Mouse (Mus musculus) erythroblast, adult 5-6 weeks (primary cell): Measurements from ENCODE around the gene Egr2. TPM values are rescaled to one million over a fixed set of nuclear protein-coding genes. Genes with fewer than 3 reads are reported as not detected.

Source experiments
- ATAC-seq: replicated peaks from 2 replicates; pipeline ENCODE4 v1.8.0; 2016; ENCODE audit warnings: moderate number of reproducible peaks, mild to moderate bottlenecking, moderate TSS enrichment, inconsistent platforms; ENCODE audit not compliant: poor library complexity, low FRiP score, severe bottlenecking
- total RNA-seq, 2 experiments: library from RNA; stranded (forward) in 1 of 2; stranded (reverse) in 1 of 2; fragments of 150-400 nt in 1 of 2; fragments of 200-764, 138-1000 nt in 1 of 2; gene quantifications; 2 replicates each; pipeline versions ENCODE4 v1.2.3 to v1.2.4; 2015 to 2017; ENCODE audit warnings: low replicate concordance in 2 of 2

Gene Egr2
- total RNA-seq, 2 experiments from 2014 or later, result 2.1 TPM; not detected in 1

DNA sequence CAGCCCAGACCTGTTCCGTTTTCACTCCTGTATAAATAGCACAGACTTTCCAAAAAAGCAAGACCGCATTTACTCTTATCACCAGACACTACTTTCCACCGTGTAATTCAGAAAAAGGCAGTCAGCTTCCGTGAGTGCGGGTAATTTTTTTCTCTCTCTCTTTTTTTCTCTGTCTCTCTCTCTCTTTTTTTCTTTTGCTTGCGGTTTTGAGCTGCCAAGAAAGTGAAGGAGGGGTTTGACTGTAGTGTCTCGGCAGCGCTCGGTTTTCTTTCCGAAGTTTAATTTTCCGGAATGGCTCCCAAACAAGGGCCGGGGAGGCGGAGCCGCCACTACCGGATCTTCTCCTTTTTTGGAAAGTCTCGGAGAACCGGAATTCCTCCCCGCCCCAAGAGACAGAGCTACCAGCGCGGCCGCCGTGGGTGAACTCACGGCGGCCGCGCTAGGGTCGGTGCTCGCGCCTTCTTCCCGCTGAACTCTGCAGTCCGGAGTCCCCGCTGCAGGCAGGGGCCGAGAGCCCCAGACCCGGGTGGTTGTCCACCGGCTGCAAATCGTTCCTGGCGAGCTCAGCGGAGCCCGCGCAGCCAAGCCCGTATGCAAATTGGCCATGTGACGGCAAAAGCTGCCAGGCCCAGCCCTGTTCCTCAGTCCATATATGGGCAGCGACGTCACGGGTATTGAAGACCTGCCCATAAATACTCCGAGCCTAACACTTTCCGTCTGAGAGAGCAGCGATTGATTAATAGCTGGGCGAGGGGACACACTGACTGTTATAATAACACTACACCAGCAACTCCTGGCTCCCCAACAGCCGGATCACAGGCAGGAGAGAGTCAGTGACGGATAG, 2.1 kb downstream of the Egr2 start:
- peak; percentile 62; the same call in 1 of the 2 replicates for ATAC-seq

GRCm38 (mm10) chr10:67538106-67538505, 2.8 kb downstream of the Egr2 start:
- ATAC-seq, result no peak

DNA sequence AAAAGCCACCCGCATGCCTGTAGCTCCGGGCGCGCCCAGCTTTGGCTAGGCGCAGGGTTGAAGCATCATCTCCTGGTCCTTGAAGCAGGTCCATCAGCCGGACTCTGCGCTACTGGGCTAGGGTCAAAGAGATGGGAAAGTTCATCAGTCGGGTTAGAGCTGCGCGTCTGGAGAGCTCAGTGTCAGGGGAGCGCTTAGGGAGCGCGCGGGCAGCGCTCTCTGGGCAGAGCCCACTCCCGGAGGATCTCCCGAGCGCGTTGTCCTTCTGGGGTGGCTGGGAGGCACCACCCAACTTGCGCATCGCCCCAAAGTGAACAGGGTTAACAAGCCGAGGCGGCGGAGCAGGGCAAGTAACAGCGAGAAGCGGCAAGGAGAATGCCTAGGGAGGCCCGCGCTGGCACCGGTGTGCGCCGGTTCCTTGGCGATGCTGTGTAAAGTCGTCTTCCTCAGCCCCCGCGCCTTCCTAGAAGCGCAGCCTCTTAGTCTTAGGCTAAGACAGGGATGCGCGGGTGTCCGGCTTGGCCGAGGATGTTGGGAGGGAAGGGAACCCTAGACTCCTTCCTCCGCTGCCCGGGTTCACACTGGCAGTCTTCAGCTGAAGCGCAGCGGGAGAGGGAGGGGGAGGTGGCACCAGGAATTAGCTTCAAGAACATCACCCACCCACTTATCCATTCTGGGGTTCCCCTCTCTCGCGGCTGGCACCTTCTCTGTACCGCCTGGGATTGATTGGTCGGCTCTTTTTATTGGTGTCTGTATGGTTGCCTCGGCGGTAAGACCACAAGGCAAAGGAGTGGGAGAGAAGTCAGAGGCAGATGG, 3.5 kb downstream of the Egr2 start:
- no peak for ATAC-seq

GRCm38 (mm10) chr10:67539401-67539730, 4.1 kb downstream of the Egr2 start:
- ATAC-seq, result no peak

GRCm38 (mm10) chr10:67540591-67540990, 5.3 kb downstream of the Egr2 start:
- no peak for ATAC-seq

DNA sequence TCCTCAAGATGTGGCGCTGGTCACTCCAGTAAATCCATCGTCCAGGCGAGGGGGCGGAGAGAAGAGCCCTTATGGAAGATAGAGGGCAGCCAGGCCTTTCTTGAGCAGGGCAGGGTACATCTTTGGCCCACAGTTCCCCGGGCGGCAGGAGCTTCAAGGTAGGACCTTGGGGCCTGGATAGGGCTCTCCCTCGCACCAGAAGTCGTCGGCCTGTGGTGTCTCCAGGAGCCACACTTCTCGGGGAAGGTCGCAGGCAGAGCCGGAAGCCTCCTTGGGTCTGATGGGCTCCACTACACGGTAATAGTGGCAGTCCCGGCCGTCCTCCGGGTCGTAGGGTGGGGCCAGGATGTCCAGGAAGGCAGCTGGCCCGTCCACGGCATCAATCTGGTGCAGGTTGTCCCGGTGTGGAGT, 12.6 kb downstream of the Egr2 start:
- ATAC-seq, result peak; percentile 37

DNA sequence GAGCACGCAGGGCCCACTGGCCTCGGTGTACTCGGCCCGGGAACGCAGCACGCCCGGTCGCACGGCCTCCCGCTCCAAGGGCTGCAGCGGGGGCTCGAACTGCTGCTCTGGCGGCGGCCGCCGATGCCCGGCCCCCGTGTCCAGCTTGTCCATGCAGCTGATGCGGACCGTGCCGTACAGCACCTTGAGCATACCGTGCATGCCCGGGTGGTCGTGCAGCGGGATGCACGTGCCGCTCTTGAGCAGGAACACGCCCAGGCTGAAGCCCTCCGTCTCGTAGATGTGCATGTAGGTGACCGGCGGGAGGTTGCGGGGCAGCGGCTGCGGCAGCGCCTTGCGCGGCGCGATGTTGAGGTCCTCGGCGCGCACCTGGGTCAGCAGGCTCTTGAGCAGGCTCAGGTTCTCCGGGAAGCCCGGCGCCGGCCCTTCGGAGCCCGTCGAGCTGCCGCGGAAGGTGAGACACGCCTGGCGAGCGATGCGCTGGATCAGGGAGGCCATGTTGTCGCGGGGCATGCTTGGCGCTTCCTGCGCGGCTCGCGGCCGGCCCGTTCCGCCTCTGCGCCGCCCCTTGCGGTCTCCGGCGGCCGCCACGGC, 13.1 kb downstream of the Egr2 start:
- ATAC-seq, result no peak

DNA sequence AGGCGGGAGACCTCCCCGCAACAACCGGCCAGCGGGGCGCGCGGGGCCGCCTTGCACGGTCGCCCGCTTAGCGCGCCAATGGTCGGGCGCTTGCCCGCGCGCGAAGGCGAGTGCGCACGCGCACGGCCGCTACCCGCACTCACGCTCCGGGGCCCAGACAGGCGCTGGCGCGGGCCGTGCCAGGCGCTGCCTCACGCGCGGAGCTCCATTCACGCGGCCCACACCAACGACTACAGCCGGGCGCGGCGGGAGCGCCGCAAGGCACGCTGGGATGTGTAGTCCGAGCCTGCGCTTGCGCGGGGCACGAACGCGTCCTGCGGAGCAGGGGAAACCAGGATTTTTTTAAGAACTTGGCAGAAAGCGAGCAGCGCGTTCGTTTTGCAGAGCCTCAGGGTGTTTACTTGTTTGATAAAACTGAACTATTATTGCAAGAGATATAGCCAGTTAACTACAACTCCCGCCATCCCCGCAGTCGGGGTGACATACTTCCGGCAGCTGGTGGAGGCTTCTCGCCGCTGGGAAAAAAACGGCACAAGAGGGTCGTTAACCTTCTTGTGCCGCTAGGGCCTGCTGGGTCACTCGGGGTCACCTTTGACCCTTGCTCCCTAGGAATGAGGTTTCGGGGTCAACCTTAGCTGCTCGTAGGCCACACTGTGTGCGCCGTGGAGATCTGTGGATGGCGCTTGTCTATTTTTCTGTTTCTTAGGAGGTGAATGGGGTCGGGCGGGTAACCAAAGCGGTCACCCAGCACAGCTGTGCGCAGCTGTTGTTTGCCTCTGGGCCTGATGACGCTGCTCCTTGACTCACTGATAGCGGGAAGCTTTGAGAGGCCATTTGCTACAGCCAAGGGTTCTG, 13.8 kb downstream of the Egr2 start, which contains the start of gene Ado:
TSS of gene Ado (minus strand) at position 79 of the 855 bp plus-strand sequence.
- ATAC-seq, result peak; percentile 93

- no peak for ATAC-seq
These were observed 22.8 kb downstream of the Egr2 start for GRCm38 (mm10) chr10:67558053-67558452.

- no peak for ATAC-seq
These were observed 24.6 kb downstream of the Egr2 start for GRCm38 (mm10) chr10:67559765-67560394.

DNA sequence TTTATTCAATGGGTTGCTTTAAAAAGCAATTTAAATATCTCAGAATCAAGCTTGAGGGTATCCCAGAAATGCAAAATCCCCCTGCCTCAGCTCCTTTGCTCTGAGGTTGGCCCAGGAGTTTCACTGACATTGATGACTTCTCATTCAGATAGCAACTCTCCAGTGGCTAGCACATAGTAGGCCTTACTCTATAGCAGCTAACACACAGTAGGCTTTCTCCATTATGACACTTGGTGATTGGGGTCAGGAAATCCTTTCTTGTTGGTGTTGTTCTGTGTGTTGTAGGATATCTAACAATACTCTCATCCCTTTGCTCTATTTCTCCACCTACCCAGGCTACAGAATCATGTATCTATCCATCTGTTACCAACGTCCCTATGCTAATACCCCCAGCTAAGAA, 25.9 kb downstream of the Egr2 start:
- no peak for ATAC-seq

GRCm38 (mm10) chr10:67564509-67564908, 29.2 kb downstream of the Egr2 start:
- no peak for ATAC-seq

DNA sequence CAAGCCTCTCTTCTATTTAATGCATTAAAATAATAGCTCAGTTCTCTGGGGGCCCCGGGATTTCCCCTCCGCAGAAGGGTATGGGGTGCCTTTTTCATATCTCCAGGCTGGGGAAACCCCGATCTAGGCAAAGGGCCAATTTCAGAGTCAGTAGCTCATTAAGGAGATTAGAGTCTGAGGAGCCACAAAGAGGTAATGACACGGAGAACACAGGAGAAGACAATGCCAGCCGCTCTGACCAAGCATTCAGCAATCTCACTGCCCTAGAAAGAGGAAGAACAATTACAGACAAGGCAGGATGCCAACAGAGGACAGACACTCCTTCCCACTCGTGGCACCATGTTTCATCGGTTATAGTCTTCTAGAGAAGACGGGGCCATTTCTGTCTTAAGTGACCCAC, 30.8 kb downstream of the Egr2 start:
- no peak for ATAC-seq

DNA sequence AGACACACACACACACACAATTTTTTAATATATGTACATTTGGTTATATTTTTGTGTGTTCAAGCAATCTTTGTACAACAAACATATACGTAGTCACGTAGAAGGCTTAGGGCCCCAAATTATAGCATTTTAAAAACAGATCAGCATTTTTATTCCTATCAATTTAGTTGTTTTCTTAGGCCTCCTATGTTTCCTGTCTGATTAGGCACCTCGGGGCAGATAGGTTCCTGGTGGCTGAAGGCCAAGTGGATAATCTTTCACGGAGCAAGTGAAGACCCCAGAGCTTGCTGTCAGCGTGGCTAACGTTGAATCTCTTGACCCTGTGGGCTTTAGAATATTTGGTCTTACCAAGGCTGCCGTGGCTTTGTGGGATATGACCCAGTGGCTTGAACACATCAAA, 34.3 kb downstream of the Egr2 start:
- no peak for ATAC-seq

- no peak for ATAC-seq
These were observed 36.2 kb downstream of the Egr2 start for GRCm38 (mm10) chr10:67571443-67571842.

DNA sequence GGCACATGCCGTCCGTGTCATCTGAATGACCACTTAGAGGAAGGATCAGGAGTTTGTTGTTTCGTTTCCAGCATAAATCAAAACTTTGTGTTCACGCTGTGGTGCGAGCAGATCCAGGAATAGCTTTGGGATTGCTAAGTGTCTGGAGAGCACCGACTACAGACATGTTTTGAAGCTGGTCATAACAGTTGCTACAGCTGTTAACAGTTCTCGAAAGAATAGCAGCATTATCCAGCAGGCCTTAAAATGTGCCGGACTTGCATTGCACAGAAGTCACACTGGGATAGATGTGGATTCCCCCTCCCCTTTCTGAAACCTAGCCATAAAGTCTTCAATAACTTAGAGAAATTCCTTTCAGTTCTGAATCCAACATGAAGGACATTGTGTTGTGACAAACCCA, 38.0 kb downstream of the Egr2 start:
- no peak for ATAC-seq

DNA sequence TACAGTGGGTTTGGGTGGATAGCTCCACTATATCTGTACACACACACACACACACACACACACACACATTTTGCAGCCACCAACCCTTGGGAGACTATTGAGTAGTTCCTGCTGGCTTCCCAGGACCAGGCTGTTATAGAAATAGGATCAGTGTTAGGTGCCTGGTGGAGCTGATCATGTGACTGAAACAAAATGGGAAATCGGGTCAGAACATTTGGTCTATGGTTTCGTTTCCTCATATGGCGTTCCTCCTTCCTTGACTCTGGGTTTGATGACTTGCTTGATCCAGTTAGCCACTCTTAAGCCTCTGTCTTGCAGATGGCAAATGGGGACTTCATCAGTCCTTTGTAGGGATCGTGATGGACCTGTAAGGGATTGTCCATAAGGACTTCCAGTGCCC, 44.6 kb downstream of the Egr2 start:
- no peak for ATAC-seq

GRCm38 (mm10) chr10:67581698-67582285, 46.5 kb downstream of the Egr2 start:
- ATAC-seq, result no peak
